Mouse (Mus musculus) G1E (cell line): ENCODE measurements around the gene Adcy1. TPM values are rescaled to one million over a fixed set of nuclear protein-coding genes. Genes with fewer than 3 reads are reported as not detected.

Experiments
- ATAC-seq: 2 replicates; pipeline ENCODE4 v1.8.0; 2016; ENCODE audit warnings: mild to moderate bottlenecking; ENCODE audit not compliant: insufficient number of reproducible peaks, poor library complexity, low FRiP score, severe bottlenecking; ENCODE audit errors: extremely low read depth
- DNase-seq: peaks from one replicate; pipeline ENCODE4 v3.0.0; 2012; ENCODE audit warnings: low spot score
- H3K27me3 ChIP-seq: 2 replicates; pipeline ENCODE4 v1.6.1; 2012; ENCODE audit warnings: mild to moderate bottlenecking, low read length, inconsistent platforms; ENCODE audit not compliant: insufficient read depth
- H3K36me3 ChIP-seq: replicated peaks from 2 replicates; pipeline ENCODE3; 2012; ENCODE audit warnings: mild to moderate bottlenecking, inconsistent platforms
- H3K4me1 ChIP-seq: 2 replicates; pipeline ENCODE4 v1.6.1; 2012; ENCODE audit warnings: low read depth, low read length, inconsistent platforms, mixed read lengths; ENCODE audit not compliant: insufficient read depth
- H3K4me3 ChIP-seq: 2 replicates; pipeline ENCODE4 v1.5.1; 2012; ENCODE audit warnings: low read depth, mild to moderate bottlenecking, inconsistent platforms, low read length, moderate library complexity, mixed read lengths
- H3K9me3 ChIP-seq: replicated peaks from 2 replicates; pipeline ENCODE4 v1.6.1; 2012; ENCODE audit warnings: inconsistent platforms
- CTCF ChIP-seq: IDR thresholded peaks from 2 replicates; pipeline ENCODE4 v1.5.1; 2012; ENCODE audit warnings: low read depth, low read length, inconsistent platforms, mixed read lengths
- GATA1 ChIP-seq: IDR thresholded peaks from 2 replicates; pipeline ENCODE4 v1.6.1; 2012; ENCODE audit warnings: borderline replicate concordance, low read length, inconsistent platforms, mixed read lengths
- GATA2 ChIP-seq: IDR thresholded peaks from 2 replicates; pipeline ENCODE4 v1.6.1; 2012; ENCODE audit warnings: low read depth, low read length, inconsistent platforms, borderline replicate concordance
- POLR2AphosphoS5 ChIP-seq: IDR thresholded peaks from 2 replicates; pipeline ENCODE4 v1.6.1; 2012; ENCODE audit warnings: low read depth, low read length, inconsistent platforms; ENCODE audit not compliant: insufficient replicate concordance
- TAL1 ChIP-seq: conservative IDR thresholded peaks from 2 replicates; pipeline ENCODE4 v1.6.1; 2012; ENCODE audit warnings: low read depth, low read length, inconsistent platforms, mixed read lengths
- polyA plus RNA-seq: library from polyadenylated mRNA; stranded (reverse); fragments of >175 nt; gene quantifications from 2 replicates; pipeline ENCODE4 v1.2.3, GENCODE M21; 2012
- total RNA-seq, 2 experiments: library from RNA; stranded (forward) in 1 of 2; stranded (reverse) in 1 of 2; fragments of 200-1000 nt in 1 of 2; fragments of >200 nt in 1 of 2; fragmentation: Nextera tagmentation in 1 of 2; gene quantifications; 2 replicates each; pipeline ENCODE4 v1.2.3; 2014 to 2017

Gene Adcy1
- total and polyA plus RNA-seq, 3 experiments: 0.16 TPM; not detected in 2

DNA sequence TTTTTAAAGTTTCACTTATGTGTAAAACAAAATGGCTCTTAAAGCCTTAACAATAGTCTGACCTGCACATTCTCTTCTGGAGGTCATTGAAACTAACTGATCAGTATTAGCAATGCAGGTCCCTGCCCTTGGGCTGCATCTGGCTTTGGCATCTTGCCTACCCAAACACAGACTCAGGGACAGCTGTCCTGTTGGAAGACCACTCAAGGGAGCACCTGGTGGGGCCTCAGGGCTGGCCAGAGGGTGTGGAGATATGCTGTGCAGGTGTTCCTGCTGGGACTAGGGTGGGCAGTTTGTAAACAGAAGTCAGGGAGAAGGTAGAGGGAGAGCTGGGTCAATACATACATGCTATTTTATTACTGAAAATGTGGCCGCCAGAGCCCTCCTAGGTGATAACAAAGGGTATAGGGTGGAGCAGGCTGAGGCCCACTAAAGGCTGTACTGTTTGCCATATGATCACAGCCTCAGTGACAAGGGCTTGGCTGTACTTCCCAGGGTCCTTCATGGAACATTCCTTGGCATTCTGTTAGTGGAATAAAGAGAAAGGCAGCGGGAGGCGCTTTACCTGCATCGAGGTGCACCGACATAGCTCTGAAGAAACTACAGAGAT lies 73.1 kb downstream of the Adcy1 start:
- H3K36me3 ChIP-seq: no peaks in the 10 kb centered on the region
- no peak for ATAC-seq
- TF ChIP-seq GATA2: no peak
- no peak for TF ChIP-seq TAL1
- no peak for TF ChIP-seq CTCF
- no peak for TF ChIP-seq POLR2AphosphoS5
- no peak for TF ChIP-seq GATA1
- no peaks in the 10 kb centered on the region for H3K4me1 ChIP-seq
- H3K27me3 ChIP-seq: no peaks in the 10 kb centered on the region
- peaks cover 18% of the 10 kb centered on the region for H3K9me3 ChIP-seq
- DNase-seq: no peak
- no peak overlapping the region for H3K4me3 ChIP-seq

DNA sequence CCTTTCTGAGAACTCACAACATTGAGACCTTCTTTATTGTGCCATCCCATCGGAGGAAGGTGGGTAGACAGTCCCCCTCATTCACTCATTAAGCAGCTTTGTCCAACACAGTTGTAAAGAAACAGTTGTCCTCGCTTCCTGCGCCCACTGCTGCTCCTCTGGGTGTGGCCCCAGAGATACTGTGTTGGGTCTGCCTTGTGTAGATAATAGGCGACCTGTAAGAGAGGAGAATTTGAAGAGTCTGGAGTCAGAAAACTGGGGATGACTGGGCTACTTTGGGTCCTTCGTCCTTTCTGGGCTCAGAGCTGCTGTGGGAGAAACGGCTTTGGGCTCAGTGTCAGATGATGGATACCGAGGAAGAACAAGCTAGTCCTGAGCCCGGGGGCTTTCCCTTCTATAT lies 75.1 kb downstream of the Adcy1 start:
- TF ChIP-seq GATA1 (no peak), GATA2 (no peak), TAL1 (no peak), CTCF (no peak), POLR2AphosphoS5 (no peak)
- Histone ChIP-seq H3K36me3 (no peaks in the 10 kb centered on the region), H3K4me3 (no peak overlapping the region), H3K27me3 (no peaks in the 10 kb centered on the region), H3K9me3 (peaks cover 16% of the 10 kb centered on the region), H3K4me1 (no peaks in the 10 kb centered on the region)
- no peak for DNase-seq
- no peak for ATAC-seq

DNA sequence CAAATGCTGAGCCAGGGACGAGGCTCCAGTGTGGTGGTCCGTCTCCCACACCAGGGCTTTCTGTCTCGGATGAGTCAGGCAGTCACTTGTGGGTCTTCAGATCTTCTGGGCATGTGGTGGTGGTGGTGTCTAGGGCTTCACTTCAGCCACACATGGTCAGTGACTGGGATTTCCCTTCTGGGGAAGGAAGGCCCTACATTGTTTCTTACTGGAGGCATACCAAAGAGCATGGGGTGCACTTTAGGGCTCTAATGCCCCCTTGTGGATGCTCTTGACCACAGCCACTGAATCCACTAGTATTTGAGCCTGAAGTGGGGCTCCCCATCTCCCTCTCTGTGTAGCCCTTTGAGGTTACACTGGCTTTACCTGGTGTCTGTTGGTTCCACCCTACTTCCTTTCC lies 77.2 kb downstream of the Adcy1 start:
- ATAC-seq: no peak

DNA sequence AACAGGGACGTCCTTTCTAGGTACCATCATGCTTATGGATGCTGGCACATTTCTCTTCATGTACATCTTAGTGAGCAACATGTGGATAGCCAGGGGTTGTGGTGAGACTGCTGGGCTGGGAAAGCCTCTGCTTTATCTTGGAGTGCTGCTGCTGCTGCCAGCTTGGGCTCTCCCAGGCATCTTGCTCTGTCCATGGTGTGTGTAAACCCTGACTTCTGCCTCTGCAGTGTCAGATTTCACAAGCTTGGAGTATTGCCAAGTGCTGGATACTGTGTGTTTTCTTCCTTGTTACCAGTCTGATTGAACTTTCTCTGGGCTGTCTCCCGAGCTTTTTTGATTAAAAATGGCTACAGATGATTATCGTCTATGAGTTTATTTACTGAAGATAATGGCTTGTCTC lies 79.4 kb downstream of the Adcy1 start:
- Histone ChIP-seq H3K4me1 (no peaks in the 10 kb centered on the region), H3K27me3 (no peaks in the 10 kb centered on the region; the same call in 1 of the 2 replicates), H3K9me3 (peaks cover 18% of the 10 kb centered on the region), H3K36me3 (no peaks in the 10 kb centered on the region), H3K4me3 (no peak overlapping the region)
- TF ChIP-seq GATA1: no peak
- no peak for TF ChIP-seq GATA2
- no peak for TF ChIP-seq TAL1
- no peak for TF ChIP-seq POLR2AphosphoS5
- no peak for TF ChIP-seq CTCF
- DNase-seq (no peak), ATAC-seq (no peak)

More for the DNA sequence above, 77.2 kb downstream of the Adcy1 start:
- TF ChIP-seq CTCF (no peak), GATA2 (no peak), GATA1 (no peak), TAL1 (no peak), POLR2AphosphoS5 (no peak)
- no peak for DNase-seq
- no peaks in the 10 kb centered on the region for H3K4me1 ChIP-seq
- no peaks in the 10 kb centered on the region for H3K27me3 ChIP-seq
- peaks cover 19% of the 10 kb centered on the region for H3K9me3 ChIP-seq
- no peaks in the 10 kb centered on the region for H3K36me3 ChIP-seq
- H3K4me3 ChIP-seq: no peak overlapping the region

- Histone ChIP-seq H3K9me3 (peaks cover 19% of the 10 kb centered on the region), H3K27me3 (no peaks in the 10 kb centered on the region; the same call in 1 of the 2 replicates), H3K4me1 (no peaks in the 10 kb centered on the region), H3K4me3 (no peak overlapping the region), H3K36me3 (no peaks in the 10 kb centered on the region)
- ATAC-seq: no peak
- TF ChIP-seq TAL1 (no peak), CTCF (peak; percentile 16; the same call in 1 of the 2 replicates)
- no peak for DNase-seq
Measured at GRCm38 (mm10) chr11:7144369-7144768, 81.1 kb downstream of the Adcy1 start.

GRCm38 (mm10) chr11:7145221-7145620 lies 81.9 kb downstream of the Adcy1 start:
- ATAC-seq (no peak), DNase-seq (no peak)
- TF ChIP-seq CTCF (no peak), GATA2 (no peak), POLR2AphosphoS5 (no peak), GATA1 (no peak), TAL1 (no peak)
- H3K4me1 ChIP-seq: no peaks in the 10 kb centered on the region
- H3K27me3 ChIP-seq: no peaks in the 10 kb centered on the region; the same call in 1 of the 2 replicates
- no peaks in the 10 kb centered on the region for H3K36me3 ChIP-seq
- H3K4me3 ChIP-seq: no peak overlapping the region
- H3K9me3 ChIP-seq: peaks cover 23% of the 10 kb centered on the region

- H3K4me3 ChIP-seq: no peak overlapping the region
- no peak for ATAC-seq
- H3K4me1 ChIP-seq: no peaks in the 10 kb centered on the region
- peaks cover 35% of the 10 kb centered on the region for H3K9me3 ChIP-seq
- DNase-seq: no peak
- H3K36me3 ChIP-seq: no peaks in the 10 kb centered on the region
- no peak for TF ChIP-seq POLR2AphosphoS5
- no peak for TF ChIP-seq GATA1
- no peak for TF ChIP-seq CTCF
- no peak for TF ChIP-seq TAL1
- TF ChIP-seq GATA2: no peak
- no peaks in the 10 kb centered on the region; the same call in 1 of the 2 replicates for H3K27me3 ChIP-seq
Measured at GRCm38 (mm10) chr11:7147536-7147935, 84.2 kb downstream of the Adcy1 start.
